Mouse (Mus musculus) G1E (cell line): ENCODE data around the gene Mvd.

ENCODE experiments used
- CTCF ChIP-seq: IDR thresholded peaks from 2 replicates; pipeline ENCODE4 v1.5.1; 2012; ENCODE audit warnings: low read depth, low read length, inconsistent platforms, mixed read lengths
- GATA1 ChIP-seq: IDR thresholded peaks from 2 replicates; pipeline ENCODE4 v1.6.1; 2012; ENCODE audit warnings: borderline replicate concordance, low read length, inconsistent platforms, mixed read lengths

GRCm38 (mm10) chr8:122452154-122452553 is 8.9 kb upstream of the Mvd start:
- TF ChIP-seq GATA1, result no peak
- TF ChIP-seq CTCF, result no peak
